Mouse (Mus musculus): ENCODE results near the gene Lingo1. TPM values are rescaled to one million over a fixed set of nuclear protein-coding genes. Genes with fewer than 3 reads are reported as not detected.
A peak's percentile ranks its signal among the peaks of the same experiment; 100 is the strongest.

The Lingo1 gene
- polyA plus RNA-seq, 1 experiment = 4.4 TPM

DNA sequence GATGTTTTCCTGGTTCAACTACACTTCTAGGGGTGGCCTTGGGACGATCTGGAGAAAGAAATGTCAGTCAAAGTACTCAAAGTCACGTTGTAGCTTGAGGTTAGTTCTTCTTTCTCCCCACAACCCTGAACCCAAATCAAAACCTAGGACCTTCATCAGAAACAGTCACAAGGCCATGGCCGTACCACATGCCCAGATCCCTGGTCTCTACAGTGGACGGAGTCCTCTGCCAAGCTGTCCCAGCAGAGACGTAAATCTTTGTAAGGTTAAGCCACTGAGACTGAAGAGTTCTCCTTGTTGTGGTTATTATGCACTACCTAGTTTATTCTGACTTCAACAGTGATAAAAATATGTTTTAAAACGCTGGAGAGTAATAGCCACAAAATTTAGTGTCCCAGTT, 32.6 kb upstream of the Lingo1 start:
- no peak for DNase-seq
- no peak for TF ChIP-seq CTCF (IDR thresholded peaks at IDR 0.05; ENCODE audit: insufficient read depth, low read length)
- TF ChIP-seq POLR2A (IDR thresholded peaks at IDR 0.05; ENCODE audit: borderline replicate concordance, extremely low read depth, low read depth, low read length) = no peak
- 84% methylated on average over 6 of the region's 6 CpGs for WGBS
- Histone ChIP-seq H3K4me1 (ENCODE audit: control insufficient read depth, insufficient read depth, low read length) (no peaks in the 10 kb centered on the region), H3K4me3 (replicated peaks; ENCODE audit: extremely low read depth, low read depth, low read length) (no peak overlapping the region)

DNA sequence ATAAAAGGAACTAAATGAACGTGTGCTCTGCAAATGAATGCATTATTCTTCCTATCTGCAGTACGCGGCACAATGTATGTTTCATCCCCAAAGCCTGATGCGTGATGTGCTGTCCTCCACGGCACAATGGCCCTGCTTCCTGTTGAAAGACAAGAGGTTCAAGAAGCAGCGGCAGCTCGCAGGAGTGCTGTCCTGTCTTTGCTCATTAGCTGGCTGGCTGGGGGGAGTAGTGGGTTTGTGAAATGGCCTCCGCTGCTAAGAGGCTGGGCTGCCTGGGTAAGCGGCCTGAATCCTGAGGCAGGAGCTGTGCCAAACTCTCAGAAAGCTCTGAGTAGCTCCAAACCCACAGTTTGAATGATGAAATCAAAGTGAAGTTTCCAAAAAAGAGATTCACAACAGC, 31.9 kb upstream of the Lingo1 start:
- no peak for TF ChIP-seq POLR2A (IDR thresholded peaks at IDR 0.05; ENCODE audit: borderline replicate concordance, extremely low read depth, low read depth, low read length)
- TF ChIP-seq CTCF (IDR thresholded peaks at IDR 0.05; ENCODE audit: insufficient read depth, low read length) = no peak
- DNase-seq = no peak
- no peaks in the 10 kb centered on the region for H3K4me1 ChIP-seq (ENCODE audit: control insufficient read depth, insufficient read depth, low read length)
- H3K4me3 ChIP-seq (replicated peaks; ENCODE audit: extremely low read depth, low read depth, low read length) = no peak overlapping the region
- WGBS = 40% methylated on average over 9 of the region's 9 CpGs

- Histone ChIP-seq H3K4me3 (replicated peaks; ENCODE audit: extremely low read depth, low read depth, low read length) (no peak overlapping the region), H3K4me1 (ENCODE audit: control insufficient read depth, insufficient read depth, low read length) (no peaks in the 10 kb centered on the region)
- DNase-seq = no peak
- 20% methylated on average over 21 of the region's 21 CpGs for WGBS
- TF ChIP-seq CTCF (IDR thresholded peaks at IDR 0.05; ENCODE audit: insufficient read depth, low read length) (no peak), POLR2A (IDR thresholded peaks at IDR 0.05; ENCODE audit: borderline replicate concordance, extremely low read depth, low read depth, low read length) (no peak)
Observed at GRCm38 (mm10) chr9:56825476-56826213, 29.4 kb upstream of the Lingo1 start.

DNA sequence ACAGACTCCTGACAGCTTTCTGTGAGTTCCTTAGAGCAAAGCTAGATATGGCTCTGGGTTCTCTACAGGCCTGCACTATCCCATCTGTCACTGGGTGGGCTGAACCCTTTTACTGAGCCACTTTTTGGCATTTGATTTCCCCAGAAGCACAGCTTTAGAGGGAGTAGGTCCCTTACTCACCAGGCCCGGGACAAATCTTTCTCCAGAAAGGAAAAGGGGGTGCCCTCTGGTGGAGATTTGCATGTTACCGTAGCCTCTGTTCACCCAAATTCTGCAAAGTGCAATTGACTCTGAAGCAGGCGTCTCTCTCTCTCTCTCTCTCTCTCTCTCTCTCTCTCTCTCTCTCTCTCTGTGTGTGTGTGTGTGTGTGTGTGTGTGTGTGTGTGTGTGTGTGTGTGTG, 28.6 kb upstream of the Lingo1 start:
- TF ChIP-seq CTCF (IDR thresholded peaks at IDR 0.05; ENCODE audit: insufficient read depth, low read length) (no peak), POLR2A (IDR thresholded peaks at IDR 0.05; ENCODE audit: borderline replicate concordance, extremely low read depth, low read depth, low read length) (no peak)
- no peak for DNase-seq
- 11% methylated on average over 3 of the region's 3 CpGs for WGBS
- Histone ChIP-seq H3K4me1 (ENCODE audit: control insufficient read depth, insufficient read depth, low read length) (no peaks in the 10 kb centered on the region), H3K4me3 (replicated peaks; ENCODE audit: extremely low read depth, low read depth, low read length) (no peak overlapping the region)

- no peak overlapping the region for H3K4me3 ChIP-seq (replicated peaks; ENCODE audit: extremely low read depth, low read depth, low read length)
- no peak for DNase-seq
- no peaks in the 10 kb centered on the region for H3K4me1 ChIP-seq (ENCODE audit: control insufficient read depth, insufficient read depth, low read length)
- no peak for TF ChIP-seq CTCF (IDR thresholded peaks at IDR 0.05; ENCODE audit: insufficient read depth, low read length)
- TF ChIP-seq POLR2A (IDR thresholded peaks at IDR 0.05; ENCODE audit: borderline replicate concordance, extremely low read depth, low read depth, low read length) = no peak
- 78% methylated on average over 1 of the region's 1 CpGs for WGBS
Observed at GRCm38 (mm10) chr9:56810916-56811315, 14.6 kb upstream of the Lingo1 start.

- no peaks in the 10 kb centered on the region for H3K4me1 ChIP-seq (ENCODE audit: control insufficient read depth, insufficient read depth, low read length)
- no peak for DNase-seq
- TF ChIP-seq POLR2A (IDR thresholded peaks at IDR 0.05; ENCODE audit: borderline replicate concordance, extremely low read depth, low read depth, low read length) = no peak
- TF ChIP-seq CTCF (IDR thresholded peaks at IDR 0.05; ENCODE audit: insufficient read depth, low read length) = no peak
- H3K4me3 ChIP-seq (replicated peaks; ENCODE audit: extremely low read depth, low read depth, low read length) = no peak overlapping the region
- WGBS = 69% methylated on average over 6 of the region's 6 CpGs
Observed at GRCm38 (mm10) chr9:56807990-56808389, 11.7 kb upstream of the Lingo1 start.

- TF ChIP-seq CTCF (IDR thresholded peaks at IDR 0.05; ENCODE audit: insufficient read depth, low read length) (no peak), POLR2A (IDR thresholded peaks at IDR 0.05; ENCODE audit: borderline replicate concordance, extremely low read depth, low read depth, low read length) (no peak)
- 87% methylated on average over 7 of the region's 7 CpGs for WGBS
- Histone ChIP-seq H3K4me3 (replicated peaks; ENCODE audit: extremely low read depth, low read depth, low read length) (no peak overlapping the region), H3K4me1 (ENCODE audit: control insufficient read depth, insufficient read depth, low read length) (no peaks in the 10 kb centered on the region)
- DNase-seq = no peak
Observed at GRCm38 (mm10) chr9:56803146-56803545, 6.9 kb upstream of the Lingo1 start.

DNA sequence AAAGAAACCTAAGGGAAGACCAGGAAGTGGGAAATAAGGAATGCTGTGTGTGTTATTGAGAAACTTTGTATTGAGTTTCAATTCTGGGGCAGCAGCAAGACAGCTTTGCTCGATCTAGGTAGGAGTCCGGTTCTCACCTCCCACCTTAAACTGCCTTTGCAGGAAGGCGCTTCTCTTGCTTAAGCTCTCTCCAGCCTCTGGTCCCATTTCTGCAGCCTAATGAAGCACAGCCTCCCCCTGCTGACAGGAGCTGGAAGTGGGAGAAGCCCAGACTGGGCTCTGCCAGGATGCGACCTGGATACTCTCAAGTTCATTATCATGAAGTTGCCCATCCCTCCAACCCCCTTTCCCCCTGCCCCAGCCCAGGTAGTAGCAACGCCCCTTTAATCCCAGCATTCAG, 1.6 kb upstream of the Lingo1 start:
- H3K4me3 ChIP-seq (replicated peaks; ENCODE audit: extremely low read depth, low read depth, low read length) = no peak overlapping the region
- no peaks in the 10 kb centered on the region for H3K4me1 ChIP-seq (ENCODE audit: control insufficient read depth, insufficient read depth, low read length)
- DNase-seq = peak; percentile 35
- 10% methylated on average over 5 of the region's 5 CpGs for WGBS
- TF ChIP-seq CTCF (IDR thresholded peaks at IDR 0.05; ENCODE audit: insufficient read depth, low read length) (peak; percentile 74), POLR2A (IDR thresholded peaks at IDR 0.05; ENCODE audit: borderline replicate concordance, extremely low read depth, low read depth, low read length) (no peak)

DNA sequence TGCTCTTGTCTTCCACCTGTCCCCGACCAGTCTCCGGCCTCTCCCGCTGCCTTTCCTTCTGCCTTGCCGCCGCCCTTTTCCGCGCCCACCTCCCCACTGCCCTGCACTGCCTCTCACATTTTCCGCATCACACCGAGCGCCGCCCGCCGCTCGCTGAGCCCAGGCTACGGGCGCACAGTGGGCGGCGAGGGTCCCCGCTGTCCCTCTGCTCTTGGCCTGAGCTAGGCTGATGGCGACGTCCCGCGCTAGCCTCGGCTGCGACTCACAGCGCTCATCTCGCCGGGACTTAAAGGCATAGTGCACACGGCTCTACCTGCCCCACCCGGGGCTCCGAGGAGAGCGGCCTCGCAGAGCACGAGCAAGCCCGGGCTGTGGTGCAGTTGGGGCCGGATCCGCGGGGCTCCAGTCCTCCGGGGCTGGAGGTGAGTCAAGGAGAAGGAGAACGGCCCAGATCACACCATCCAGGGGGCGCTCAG, 426 bp upstream of the Lingo1 start:
- TF ChIP-seq POLR2A (IDR thresholded peaks at IDR 0.05; ENCODE audit: borderline replicate concordance, extremely low read depth, low read depth, low read length) (no peak), CTCF (IDR thresholded peaks at IDR 0.05; ENCODE audit: insufficient read depth, low read length) (no peak)
- DNase-seq = no peak
- Histone ChIP-seq H3K4me1 (ENCODE audit: control insufficient read depth, insufficient read depth, low read length) (no peaks in the 10 kb centered on the region), H3K4me3 (replicated peaks; ENCODE audit: extremely low read depth, low read depth, low read length) (no peak overlapping the region)
- WGBS = 1% methylated on average over 41 of the region's 41 CpGs

- WGBS = 58% methylated on average over 11 of the region's 11 CpGs
- no peak overlapping the region for H3K4me3 ChIP-seq (replicated peaks; ENCODE audit: extremely low read depth, low read depth, low read length)
- no peaks in the 10 kb centered on the region for H3K4me1 ChIP-seq (ENCODE audit: control insufficient read depth, insufficient read depth, low read length)
- no peak for DNase-seq
- TF ChIP-seq POLR2A (IDR thresholded peaks at IDR 0.05; ENCODE audit: borderline replicate concordance, extremely low read depth, low read depth, low read length) (no peak), CTCF (IDR thresholded peaks at IDR 0.05; ENCODE audit: insufficient read depth, low read length) (no peak)
Observed at GRCm38 (mm10) chr9:56791696-56792261, 4.5 kb downstream of the Lingo1 start.

Measured in lung, adult 2 months (tissue).